Mouse (Mus musculus) neural tube, embryonic 10.5 days (tissue): Measurements from ENCODE around the gene Perp.

ENCODE experiments used
- DNase-seq: peaks from one replicate; pipeline ENCODE4 v3.0.0-alpha.2; 2017; ENCODE audit warnings: low spot score; ENCODE audit errors: extremely low spot score

Gene Perp

GRCm38 (mm10) chr10:18861418-18861817 is 16.6 kb downstream of the Perp start:
- no peak for DNase-seq

DNA sequence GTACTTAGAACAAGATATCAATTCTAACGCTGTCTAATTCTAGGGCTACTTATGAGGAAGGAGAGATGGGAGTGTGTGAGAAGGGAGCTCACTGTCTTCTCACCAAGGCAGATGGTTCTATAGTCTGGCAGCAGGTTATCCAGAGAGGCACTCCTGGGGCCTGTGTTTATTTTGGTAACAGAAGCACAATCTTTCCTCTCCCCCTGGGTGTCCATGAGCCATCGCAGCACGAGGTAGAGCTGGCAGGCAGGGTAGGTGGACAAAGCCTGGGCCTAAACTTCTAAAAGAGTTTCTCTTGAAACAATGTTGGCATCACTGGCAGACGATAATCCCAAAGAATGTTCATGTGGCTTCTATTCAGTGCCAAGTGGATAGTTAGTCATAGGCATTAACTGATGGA is 18.5 kb downstream of the Perp start:
- DNase-seq: no peak

DNA sequence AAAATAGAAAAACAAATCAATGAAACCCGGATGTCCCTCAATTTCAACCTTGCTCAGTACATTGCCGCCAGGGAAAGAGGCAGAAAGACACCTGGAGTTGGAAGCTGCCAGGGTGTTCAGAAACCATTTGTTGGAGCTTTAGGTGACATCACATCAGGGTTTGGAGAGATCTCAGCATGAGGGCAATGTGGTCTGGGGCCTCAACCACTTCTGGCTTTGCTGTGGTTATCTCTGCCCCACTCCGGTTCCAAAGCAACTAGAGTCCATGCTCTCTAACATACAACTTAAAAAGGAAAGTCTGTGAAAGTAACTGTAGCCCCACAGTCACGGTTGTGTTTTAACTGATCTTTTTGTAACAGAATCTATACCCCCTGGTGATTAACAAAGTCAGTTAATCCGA is 19.9 kb downstream of the Perp start:
- no peak for DNase-seq

DNA sequence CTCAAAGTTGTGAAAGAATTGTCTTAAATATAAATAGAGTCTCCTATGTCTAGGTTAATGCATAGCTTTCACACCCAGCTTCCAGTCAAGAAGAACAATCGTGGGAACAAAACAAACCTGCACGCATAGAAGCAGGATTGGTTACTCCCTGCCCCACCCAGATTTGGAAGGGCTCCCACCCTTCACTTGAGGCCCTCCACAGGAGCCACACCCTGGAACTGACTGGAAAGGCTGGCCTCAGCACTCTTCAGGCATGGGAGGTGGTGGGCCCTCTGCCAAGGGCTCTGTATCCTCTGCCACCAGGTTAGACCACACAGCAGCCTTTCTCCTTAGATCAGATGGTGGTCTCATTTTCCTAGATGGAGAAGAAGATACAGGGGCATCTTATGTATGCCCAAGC is 26.2 kb downstream of the Perp start:
- no peak for DNase-seq

DNA sequence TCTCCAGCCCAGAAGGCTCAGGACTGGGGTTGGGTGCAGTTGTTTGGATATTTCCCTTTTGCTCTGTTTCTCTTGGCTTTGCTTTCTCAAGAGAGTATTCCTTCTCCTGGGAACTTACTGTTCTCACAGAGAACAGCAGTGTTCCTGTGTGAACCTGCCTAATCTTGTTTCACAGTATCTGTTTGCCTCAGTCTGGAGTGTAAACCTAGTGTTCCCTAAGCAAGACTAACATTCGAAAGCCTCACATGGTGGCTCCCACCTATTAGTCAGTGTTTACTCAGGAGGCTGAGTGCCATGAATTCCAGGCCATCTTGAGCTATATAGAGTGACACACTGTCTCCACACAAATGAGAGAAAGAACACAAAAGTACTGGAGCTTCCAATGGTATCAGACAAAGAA is 31.4 kb downstream of the Perp start:
- DNase-seq: no peak

GRCm38 (mm10) chr10:18878111-18878510 is 33.3 kb downstream of the Perp start:
- DNase-seq: no peak

DNA sequence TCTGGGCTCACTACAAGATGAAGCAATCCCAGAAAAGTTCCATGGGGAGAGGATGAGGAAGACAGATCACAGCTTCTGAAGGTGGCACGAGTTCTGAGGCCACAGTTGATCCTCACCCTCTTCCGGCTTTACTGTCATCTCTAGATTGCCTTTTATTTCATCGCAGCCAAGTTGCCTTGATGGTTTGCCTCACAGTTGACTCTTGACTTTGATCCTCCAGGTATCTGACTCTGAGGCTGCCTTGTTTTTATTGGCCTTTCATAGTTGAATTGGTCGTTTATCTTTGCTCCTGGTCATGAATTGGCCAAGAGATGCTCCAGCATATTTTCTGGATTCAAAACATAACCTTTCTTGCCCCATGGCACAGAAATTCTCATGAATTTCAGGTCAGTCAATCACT is 34.3 kb downstream of the Perp start:
- DNase-seq: no peak

GRCm38 (mm10) chr10:18879690-18880089 is 34.9 kb downstream of the Perp start:
- no peak for DNase-seq

GRCm38 (mm10) chr10:18882190-18882589 is 37.4 kb downstream of the Perp start:
- no peak for DNase-seq

- DNase-seq: no peak
Measured at GRCm38 (mm10) chr10:18886918-18887625, 42.3 kb downstream of the Perp start.

DNA sequence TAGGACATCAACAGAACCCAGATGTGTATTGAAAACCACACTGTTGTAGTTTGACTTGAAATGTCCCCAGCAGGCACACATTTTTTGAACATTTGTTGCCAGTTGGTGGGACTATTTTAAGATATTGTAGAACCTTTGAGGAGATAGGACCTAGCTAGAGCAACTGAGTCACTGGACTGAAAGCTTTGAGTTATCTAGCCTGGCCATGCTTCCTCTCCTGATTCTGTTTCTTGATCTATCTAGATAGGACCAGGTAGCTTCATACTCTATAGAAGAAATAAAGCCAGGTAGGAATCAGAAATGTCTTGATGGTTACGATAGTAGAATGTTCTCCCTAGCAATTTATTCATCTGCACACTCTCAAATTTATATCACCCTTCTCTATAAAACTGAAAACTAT is 43.9 kb downstream of the Perp start:
- DNase-seq: no peak

DNA sequence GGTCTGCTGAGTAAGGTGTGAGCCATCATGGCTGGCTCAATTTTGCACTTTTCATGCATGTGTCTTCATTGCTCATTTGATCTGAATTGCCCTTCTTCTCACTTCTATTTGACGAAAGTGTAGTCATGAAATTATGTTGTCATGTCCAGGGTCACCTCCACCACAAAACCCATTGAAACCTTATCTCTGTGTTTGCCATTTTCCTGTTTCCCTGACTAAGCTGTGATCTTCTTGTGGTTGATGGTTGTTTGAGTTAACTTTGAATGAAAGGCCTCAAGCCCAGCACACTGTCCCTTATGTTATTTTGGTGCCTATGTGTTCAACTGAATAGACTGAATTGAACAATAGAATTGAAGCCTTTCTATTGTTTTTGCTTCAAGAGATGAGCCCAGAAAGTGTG is 44.4 kb downstream of the Perp start:
- no peak for DNase-seq

- no peak for DNase-seq
Measured at GRCm38 (mm10) chr10:18891110-18891509, 46.3 kb downstream of the Perp start.

DNA sequence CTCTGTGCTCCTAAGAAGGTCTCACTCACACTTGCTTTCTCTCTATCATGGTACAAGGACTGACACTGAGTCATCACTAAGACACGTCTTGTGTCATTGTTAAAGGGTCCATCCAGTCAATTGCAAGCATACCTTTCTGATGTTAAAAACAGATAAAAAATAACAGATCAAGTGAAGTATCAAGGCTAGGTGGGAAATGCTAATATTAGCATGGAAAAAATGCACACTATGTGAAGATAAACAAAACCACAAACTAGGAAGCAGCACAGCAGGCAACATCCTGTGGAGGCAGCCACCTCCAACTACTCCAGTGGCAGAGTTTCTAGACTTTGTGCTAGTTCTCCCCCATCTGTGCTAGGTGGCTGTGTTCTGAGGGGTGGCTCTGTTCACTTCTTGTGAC is 47.3 kb downstream of the Perp start:
- DNase-seq: no peak

- DNase-seq: no peak
Measured at GRCm38 (mm10) chr10:18894259-18895166, 49.7 kb downstream of the Perp start.

DNA sequence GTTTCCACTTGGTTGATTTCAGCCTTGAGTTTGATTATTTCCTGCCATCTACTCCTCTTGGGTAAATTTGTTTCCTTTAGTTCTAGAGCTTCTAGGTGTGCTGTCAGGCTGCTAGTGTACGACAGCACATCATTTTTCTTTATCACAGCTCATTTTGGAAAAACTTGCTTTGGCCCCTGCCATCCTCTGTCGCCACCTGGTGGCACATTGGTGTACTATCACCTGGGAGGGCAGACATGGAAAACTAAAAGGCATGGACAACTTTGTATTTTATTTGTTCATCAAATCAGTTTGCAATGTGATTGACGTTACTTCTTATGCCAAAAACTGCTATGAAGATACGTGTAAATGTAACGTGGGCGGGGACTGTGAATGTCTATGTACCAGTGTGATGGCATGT is 59.3 kb downstream of the Perp start:
- peak; percentile 49 for DNase-seq
